Mouse (Mus musculus): Measurements from ENCODE around the gene Nipal3. TPM values are rescaled to one million over a fixed set of nuclear protein-coding genes. Genes with fewer than 3 reads are reported as not detected.

The Nipal3 gene
- total RNA-seq, 2 experiments from 2014 or later = 93.9 to 94.9 TPM

GRCm38 (mm10) chr4:135401881-135402280 lies 93.0 kb downstream of the Nipal3 start:
- no peak for DNase-seq (ENCODE audit: extremely low spot score in 1 of 2, low spot score in 2 of 2)
- H3K4me3 ChIP-seq = no peak overlapping the region
- intact Hi-C loops (cut with DNase I) = no loop called here
- TF ChIP-seq CTCF (IDR thresholded peaks at IDR 0.05) = no peak
- no peak overlapping the region for H3K27ac ChIP-seq

GRCm38 (mm10) chr4:135397991-135398390 lies 96.8 kb downstream of the Nipal3 start, which contains the start of gene Ncmap:
Ncmap (minus strand) TSS chr4:135398227.
- intact Hi-C loops (cut with DNase I) = no loop called here
- Histone ChIP-seq H3K4me3 (no peak within 1 kb of the TSS), H3K27ac (no peak within 1 kb of the TSS)
- DNase-seq (ENCODE audit: extremely low spot score in 1 of 2, low spot score in 2 of 2) = no peak
- TF ChIP-seq CTCF (IDR thresholded peaks at IDR 0.05) = no peak

GRCm38 (mm10) chr4:135397551-135397950 lies 97.3 kb downstream of the Nipal3 start:
- Histone ChIP-seq H3K27ac (no peak overlapping the region), H3K4me3 (no peak overlapping the region)
- intact Hi-C loops (cut with DNase I) = no loop called here
- no peak for TF ChIP-seq CTCF (IDR thresholded peaks at IDR 0.05)
- no peak for DNase-seq (ENCODE audit: extremely low spot score in 1 of 2, low spot score in 2 of 2)

GRCm38 (mm10) chr4:135396303-135396702 lies 98.5 kb downstream of the Nipal3 start:
- no peak overlapping the region for H3K27ac ChIP-seq
- no peak overlapping the region for H3K4me3 ChIP-seq
- no peak for DNase-seq (ENCODE audit: extremely low spot score in 1 of 2, low spot score in 2 of 2)
- intact Hi-C loops (cut with DNase I) = no loop called here
- no peak; the same call in 1 of the 2 replicates for TF ChIP-seq CTCF (IDR thresholded peaks at IDR 0.05)

Small RNAs within 50 kb of the gene (microRNA-seq; reads per million reads assigned to microRNA genes)
- gene Gm25317 (0 reads per million in 2 experiments), gene Mir700 (308 to 721 reads per million in 2 experiments)

Other genes starting within 250 kb of the Nipal3 start
- 10 to 100 TPM; 29.5 to 34.3 TPM for gene Clic4, start 222.2 kb downstream of the Nipal3 start, total RNA-seq (2021)
- gene Srrm1, start 141.7 kb downstream of the Nipal3 start, total RNA-seq (2021) = 100 to 1,000 TPM; 133 to 139 TPM
- gene Ncmap, start 96.8 kb downstream of the Nipal3 start, total RNA-seq (2021) = 1 to 10 TPM in 1 of 2 experiments, under 1 TPM in 1; 0.65 to 1.6 TPM
- gene Rcan3, start 61.2 kb downstream of the Nipal3 start, total RNA-seq (2021) = 10 to 100 TPM; 24.4 to 30.8 TPM
- 1 to 10 TPM in 1 of 2 experiments, under 1 TPM in 1; 0.57 to 1.7 TPM for gene Stpg1, start 248 bp downstream of the Nipal3 start, total RNA-seq (2021)
- gene Grhl3, start 78.6 kb upstream of the Nipal3 start, total RNA-seq (2021) = 1 to 10 TPM in 1 of 2 experiments, under 1 TPM in 1; 0.86 to 1.5 TPM
- gene Ifnlr1, start 191.2 kb upstream of the Nipal3 start, total RNA-seq (2021) = under 1 TPM; 0.16 to 0.25 TPM
- gene Il22ra1, start 233.1 kb upstream of the Nipal3 start, total RNA-seq (2021) = under 1 TPM in 1 of 2 experiments, not detected in 1; 0.14 TPM

Data from left cerebral cortex, adult 2 months (tissue).